Mouse (Mus musculus): ENCODE results near the gene Atf6.
A peak's percentile ranks its signal among the peaks of the same experiment; 100 is the strongest.

Gene Atf6

DNA sequence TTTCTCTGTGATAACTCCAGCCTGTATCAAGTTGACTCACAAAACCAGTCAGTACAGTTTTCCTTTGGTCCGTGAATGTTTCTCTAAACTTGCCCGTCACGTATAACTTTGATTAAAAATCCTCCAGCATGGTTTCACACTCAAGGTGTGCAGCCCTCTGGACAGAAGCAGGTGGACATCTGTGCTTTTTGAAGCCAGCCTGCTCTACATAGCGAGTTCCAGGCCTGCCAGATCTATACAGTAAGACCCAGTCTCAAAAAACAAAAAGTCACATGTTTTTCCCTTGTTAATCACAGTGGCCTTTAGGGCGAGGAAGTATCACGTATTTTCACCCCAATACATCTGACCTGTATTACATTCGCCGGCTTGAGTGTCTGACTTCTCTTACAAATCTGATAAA is 16.8 kb upstream of the Atf6 start:
- no peak for DNase-seq (ENCODE audit: low read depth, low spot score)

DNA sequence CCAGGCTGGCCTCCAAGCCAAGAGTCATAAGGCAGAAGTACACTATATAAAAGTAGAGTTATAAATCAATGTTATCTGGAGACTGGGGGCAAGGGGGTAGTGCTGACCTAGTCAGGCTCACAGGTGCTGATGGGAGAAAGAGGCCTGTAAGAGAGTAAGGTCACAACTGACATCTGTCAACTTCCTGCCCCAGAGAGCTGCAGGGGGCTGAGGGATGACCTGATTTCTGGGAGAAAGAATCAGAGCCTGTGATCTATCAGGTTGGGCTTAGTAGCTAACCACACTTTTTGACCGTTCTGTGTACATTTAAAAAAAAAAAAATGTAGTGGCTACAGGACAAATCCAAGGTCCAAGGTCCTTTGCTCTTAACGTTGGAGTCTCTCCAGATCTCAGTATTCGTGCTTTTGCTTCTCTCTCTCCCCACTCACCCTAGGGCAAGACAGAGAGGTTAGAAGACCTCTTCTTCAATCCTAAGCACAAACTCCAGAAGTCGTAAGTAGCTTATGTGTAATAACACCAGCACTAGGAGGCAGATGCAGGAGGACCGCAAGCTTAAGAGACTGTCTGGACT is 15.4 kb upstream of the Atf6 start:
- no peak for DNase-seq (ENCODE audit: low read depth, low spot score)

DNA sequence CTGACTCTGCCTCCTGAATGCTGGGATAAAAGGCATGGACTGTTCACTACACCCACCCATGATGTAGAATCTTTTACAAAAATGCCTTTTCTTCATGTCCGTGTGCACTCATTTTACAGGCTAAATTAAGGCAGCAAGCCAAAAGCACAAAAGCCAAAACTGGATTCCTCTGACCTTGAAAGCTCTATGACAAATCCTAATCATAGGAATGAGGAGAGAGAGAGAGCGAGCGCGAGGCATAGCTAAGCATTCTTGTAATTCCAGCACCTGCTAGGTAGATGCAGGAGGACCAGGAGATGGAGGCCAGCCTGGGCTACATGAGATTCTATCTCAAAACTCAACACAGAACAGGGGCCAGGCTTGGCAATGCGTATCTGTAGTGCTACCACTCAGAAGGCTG is 9.3 kb upstream of the Atf6 start:
- DNase-seq (ENCODE audit: low read depth, low spot score), result no peak

DNA sequence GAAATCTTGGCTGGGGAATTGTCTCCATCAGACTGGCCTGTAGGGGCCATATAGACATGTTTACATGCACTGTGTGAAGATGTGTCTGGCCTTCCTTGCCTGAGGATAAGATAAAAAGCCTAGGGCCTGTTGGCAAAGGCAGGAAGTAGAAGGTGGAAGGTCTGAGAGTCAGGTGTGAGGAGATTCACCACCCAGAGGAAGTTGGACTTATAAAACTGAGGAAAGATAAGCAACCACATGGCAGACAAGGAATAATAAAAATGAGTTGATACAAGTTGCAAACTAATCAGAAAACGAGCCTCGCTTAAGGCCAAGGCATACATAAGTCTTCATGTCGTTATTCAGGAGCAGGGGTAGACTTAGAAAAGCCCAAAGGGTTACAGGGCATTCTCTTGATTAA is 8.1 kb upstream of the Atf6 start:
- no peak for DNase-seq (ENCODE audit: low read depth, low spot score)

- DNase-seq (ENCODE audit: low read depth, low spot score), result no peak
Observed at GRCm38 (mm10) chr1:170871961-170872360, 4.4 kb upstream of the Atf6 start.

DNA sequence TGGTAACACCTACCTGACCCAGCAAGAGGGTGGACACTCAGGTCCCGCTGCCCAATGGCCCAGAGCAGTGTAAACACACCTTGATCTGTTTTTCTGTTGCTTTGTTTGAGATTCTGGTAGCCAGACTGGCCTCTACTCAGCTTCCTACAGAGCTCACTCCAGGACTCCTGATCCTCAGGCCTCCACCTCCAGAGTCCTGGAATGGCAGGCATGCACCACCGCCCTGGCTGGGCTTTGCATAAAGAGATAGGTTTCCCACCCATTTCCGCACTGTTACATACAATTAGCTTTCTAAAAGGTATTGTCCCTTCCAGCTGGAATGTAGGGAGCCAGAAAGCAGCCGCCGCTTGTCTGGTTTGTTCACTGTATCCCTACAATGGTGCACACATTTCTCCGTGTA is 3.8 kb upstream of the Atf6 start:
- DNase-seq (ENCODE audit: low read depth, low spot score), result no peak

GRCm38 (mm10) chr1:170868905-170869283 is 1.3 kb upstream of the Atf6 start:
- no peak for DNase-seq (ENCODE audit: low read depth, low spot score)

- peak; percentile 78 for DNase-seq (ENCODE audit: low read depth, low spot score)
Observed at GRCm38 (mm10) chr1:170868107-170868904, 735 bp upstream of the Atf6 start.

- DNase-seq (ENCODE audit: low read depth, low spot score), result no peak
Observed at GRCm38 (mm10) chr1:170866992-170867690, 430 bp downstream of the Atf6 start.

DNA sequence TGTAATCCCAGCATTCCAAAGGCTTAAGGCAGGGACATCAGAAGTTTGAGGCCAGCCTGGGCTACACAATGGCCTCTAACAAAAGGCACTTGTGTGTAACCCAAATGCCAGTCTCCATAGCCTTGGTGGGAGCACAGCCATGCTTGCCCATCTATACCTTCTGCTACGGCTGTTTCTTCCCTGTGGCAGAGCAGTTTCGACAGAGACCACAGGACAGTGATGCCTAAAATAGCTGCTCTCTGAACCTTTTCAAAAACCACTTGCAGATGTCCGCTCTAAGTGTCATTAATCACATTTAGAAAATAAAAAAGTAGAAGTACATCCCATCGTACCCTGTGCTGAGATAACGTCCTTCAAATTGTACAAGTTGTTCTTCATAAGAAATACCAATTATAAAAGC is 2.2 kb downstream of the Atf6 start:
- DNase-seq (ENCODE audit: low read depth, low spot score), result no peak

DNA sequence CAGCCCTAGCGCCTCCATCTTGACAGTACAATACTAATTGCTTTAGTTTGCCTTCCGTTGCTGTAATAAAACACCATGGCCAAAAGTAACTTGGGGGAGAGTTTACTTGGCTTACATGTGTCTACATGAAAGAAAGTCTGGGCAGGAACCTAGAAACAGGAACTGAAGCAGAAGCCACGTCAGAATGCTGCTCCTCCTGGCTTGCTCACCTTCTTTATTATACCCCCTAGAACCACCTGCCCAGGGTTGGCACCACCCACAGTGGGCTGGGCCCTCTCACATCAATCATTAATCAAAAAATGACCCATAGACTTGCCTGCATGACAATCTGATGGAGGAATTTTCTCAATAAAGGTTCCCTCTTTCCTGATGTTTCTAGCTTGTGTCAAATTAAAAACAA is 2.8 kb downstream of the Atf6 start:
- no peak for DNase-seq (ENCODE audit: low read depth, low spot score)

- no peak for DNase-seq (ENCODE audit: low read depth, low spot score)
Observed at GRCm38 (mm10) chr1:170864234-170864633, 3.3 kb downstream of the Atf6 start.

DNA sequence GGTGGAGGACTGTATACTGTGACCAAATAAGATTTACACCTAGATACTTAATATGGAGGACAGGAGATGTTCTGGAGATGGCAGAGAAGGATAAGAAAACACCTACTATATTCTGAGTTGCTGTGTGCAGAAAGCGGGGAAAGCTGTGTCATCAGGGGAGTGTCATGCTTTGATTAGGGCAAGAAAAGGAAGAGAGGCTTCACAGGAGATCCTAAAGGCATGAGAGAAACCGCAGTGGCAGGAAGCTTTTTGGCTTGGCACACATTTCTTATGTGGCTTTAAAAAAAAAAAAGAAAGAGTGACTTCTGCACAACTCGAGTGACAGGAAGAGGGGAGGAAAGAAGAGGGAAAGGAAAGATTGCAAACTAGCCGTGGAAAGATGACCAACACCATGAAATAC is 4.5 kb downstream of the Atf6 start:
- no peak for DNase-seq (ENCODE audit: low read depth, low spot score)

- no peak for DNase-seq (ENCODE audit: low read depth, low spot score)
Observed at GRCm38 (mm10) chr1:170862435-170862717, 5.2 kb downstream of the Atf6 start.

GRCm38 (mm10) chr1:170861671-170862434 is 5.7 kb downstream of the Atf6 start:
- DNase-seq (ENCODE audit: low read depth, low spot score), result no peak

DNA sequence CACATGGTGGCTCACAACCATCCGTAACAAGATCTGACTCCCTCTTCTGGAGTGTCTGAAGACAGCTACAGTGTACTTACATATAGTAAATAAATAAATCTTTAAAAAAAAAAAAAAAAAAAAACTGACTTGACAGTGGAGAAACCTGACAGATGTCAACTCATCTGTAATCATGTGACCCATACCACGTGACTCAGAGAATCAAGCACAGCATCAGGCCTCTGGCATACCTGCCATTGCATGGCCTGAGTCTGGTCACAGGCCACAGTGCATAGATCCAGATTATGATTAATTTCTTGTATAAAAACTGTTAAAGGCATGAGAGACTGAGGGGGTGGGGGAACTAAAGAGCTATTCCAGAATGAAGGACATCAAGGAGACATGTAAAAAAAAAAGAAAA is 8.7 kb downstream of the Atf6 start:
- DNase-seq (ENCODE audit: low read depth, low spot score), result no peak

DNA sequence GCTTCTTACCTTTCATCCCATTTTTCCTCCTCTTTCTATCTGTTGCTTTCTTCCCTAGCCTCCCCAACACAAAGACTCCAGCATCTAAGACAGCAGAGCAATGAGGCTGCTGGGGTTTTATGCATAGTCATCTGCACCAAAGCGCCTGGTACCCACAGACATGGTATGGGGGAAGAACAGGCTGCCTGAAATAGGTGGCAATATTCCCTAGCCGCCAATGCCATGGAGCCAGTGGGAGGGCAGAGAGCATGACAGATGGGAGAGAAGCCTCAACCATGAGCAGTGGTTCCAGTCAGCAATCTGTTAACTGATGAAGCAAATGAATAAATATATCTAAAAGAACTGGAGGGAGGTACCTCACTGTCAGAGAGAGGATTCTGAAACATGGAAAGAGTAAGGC is 10.2 kb downstream of the Atf6 start:
- no peak for DNase-seq (ENCODE audit: low read depth, low spot score)

DNA sequence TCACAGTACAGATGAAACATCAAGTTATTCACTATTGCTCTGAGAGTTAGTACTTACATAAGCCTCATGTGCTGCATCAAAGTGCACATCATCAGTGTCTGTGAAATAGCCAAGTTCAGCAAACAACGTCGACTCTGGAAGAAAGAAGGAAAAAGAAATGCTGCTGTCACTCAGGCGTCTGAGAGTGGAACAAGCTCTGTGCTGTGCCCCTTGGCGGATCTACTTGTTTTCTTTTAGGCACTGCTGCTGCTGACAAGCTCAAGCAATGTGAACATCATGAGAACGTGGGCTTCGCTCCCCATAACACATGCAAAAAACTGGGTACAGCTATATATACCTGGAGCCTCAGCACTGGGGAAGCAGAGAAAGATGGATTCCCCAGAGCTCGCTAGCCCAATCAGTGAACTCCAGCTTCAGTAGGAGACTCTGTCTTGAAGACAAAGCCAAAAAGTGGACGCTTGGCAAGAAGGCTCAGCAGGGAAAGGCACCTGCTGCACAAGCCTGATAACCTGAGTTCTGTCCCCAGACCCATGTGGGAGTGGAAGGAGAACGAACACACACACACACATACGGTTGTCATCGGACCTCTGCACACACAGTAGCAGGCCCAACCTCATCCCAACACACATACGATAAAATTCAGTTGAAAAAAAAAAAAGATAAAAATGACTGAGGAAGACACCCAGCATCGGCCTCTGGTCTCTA is 12.4 kb downstream of the Atf6 start:
- DNase-seq (ENCODE audit: low read depth, low spot score), result no peak

DNA sequence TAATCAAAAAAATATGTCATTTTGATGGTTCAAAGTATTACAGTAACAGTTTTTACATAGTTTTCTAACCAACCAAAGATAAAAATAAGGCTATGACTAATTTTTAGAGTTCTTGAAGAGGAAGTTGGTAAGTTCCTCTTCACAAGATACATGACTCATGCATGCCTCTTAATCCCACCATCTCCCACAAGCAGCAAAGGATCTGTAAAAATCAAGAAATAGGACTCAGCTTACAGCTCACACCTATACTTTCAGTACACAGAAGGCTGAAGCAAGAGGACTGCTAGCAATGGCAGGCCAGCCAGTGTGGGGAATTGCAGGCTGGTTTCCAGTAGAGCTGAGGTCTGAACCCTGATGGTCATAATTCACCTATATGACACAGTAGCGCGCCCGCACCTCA is 14.0 kb downstream of the Atf6 start:
- DNase-seq (ENCODE audit: low read depth, low spot score), result no peak

GRCm38 (mm10) chr1:170850637-170851624 is 16.6 kb downstream of the Atf6 start:
- no peak for DNase-seq (ENCODE audit: low read depth, low spot score)

GRCm38 (mm10) chr1:170850007-170850406 is 17.6 kb downstream of the Atf6 start:
- DNase-seq (ENCODE audit: low read depth, low spot score), result no peak

All from retina, postnatal 7 days (tissue).